In genomic region chr11:23264949-23265348, GRCm38 (mm10) we compare ENCODE assay signal across 14 mouse cellular contexts.
"Had no signal": no experiment of that assay in that cellular context is flagged by ENCODE, and none has a peak within 500 bp of the region (broad histone marks: within the 10 kb centered on the region; RNA-seq: fewer than 3 reads in every experiment).

No protein-coding gene starts in this region.

- DNase-seq: gastrocnemius, adult 2 months; gastrocnemius, postnatal 10 days; gastrocnemius, postnatal 25 days; heart, adult 18-20 months; heart, postnatal 4 days; kidney, adult 2 months; kidney, postnatal 25 days; kidney, postnatal 4 days; layer of hippocampus, adult 9-11 months; layer of hippocampus, postnatal 36 days; left cerebral cortex, postnatal 4 days; liver; liver, embryonic 13.5 days; liver, postnatal 0 days had no signal
